Mouse (Mus musculus) intestine, postnatal 0 days (tissue): Measurements from ENCODE around the gene Taf4. TPM values are rescaled to one million over a fixed set of nuclear protein-coding genes. Genes with fewer than 3 reads are reported as not detected.
A peak's percentile ranks its signal among the peaks of the same experiment; 100 is the strongest.

Source experiments
- ATAC-seq: fragments of 200-750 bp; cut with Nextera tagmentation; 2 replicates; pipeline ENCODE4 v1.8.0; 2017; ENCODE audit warnings: mild to moderate bottlenecking, moderate TSS enrichment, moderate library complexity
- H3K27ac ChIP-seq: fragments of 300-500 bp; sonication (generic); 2 replicates; pipeline ENCODE4 v1.5.1; 2014; ENCODE audit warnings: mild to moderate bottlenecking, low read depth, low read length, moderate library complexity
- H3K27me3 ChIP-seq: fragments of 300-500 bp; sonication (generic); replicated peaks from 2 replicates; pipeline ENCODE4 v1.6.1; 2014; ENCODE audit warnings: low read length, mixed read lengths; ENCODE audit not compliant: control insufficient read depth, insufficient read depth
- H3K36me3 ChIP-seq: fragments of 300-500 bp; sonication (generic); 2 replicates; pipeline ENCODE4 v1.6.1; 2014; ENCODE audit warnings: mild to moderate bottlenecking, moderate library complexity; ENCODE audit not compliant: control insufficient read depth, insufficient read depth
- H3K4me1 ChIP-seq: fragments of 300-500 bp; sonication (generic); replicated peaks from 2 replicates; pipeline ENCODE4 v1.6.1; 2014; ENCODE audit warnings: antibody characterized with exemption, low read length, mixed read lengths; ENCODE audit not compliant: control insufficient read depth, insufficient read depth
- H3K4me2 ChIP-seq: fragments of 300-500 bp; sonication (generic); replicated peaks from 2 replicates; pipeline ENCODE4 v1.6.1; 2014; ENCODE audit warnings: low read depth, mild to moderate bottlenecking, moderate library complexity
- H3K4me3 ChIP-seq: fragments of 300-500 bp; sonication (generic); 2 replicates; pipeline ENCODE4 v1.5.1; 2014; ENCODE audit warnings: low read depth, low read length
- H3K9ac ChIP-seq: fragments of 300-500 bp; sonication (generic); 2 replicates; pipeline ENCODE4 v1.6.1; 2014; ENCODE audit warnings: mild to moderate bottlenecking, low read depth, low read length
- H3K9me3 ChIP-seq: fragments of 300-500 bp; sonication (generic); 2 replicates; pipeline ENCODE4 v1.6.1; 2016; ENCODE audit warnings: mixed run types; ENCODE audit not compliant: control insufficient read depth
- CTCF ChIP-seq: sonication (generic); IDR thresholded peaks from 2 replicates; pipeline ENCODE4 v1.5.1; 2016; ENCODE audit warnings: low read depth, mild to moderate bottlenecking, control low read depth, antibody characterized with exemption, moderate library complexity
- WGBS: fragments of 180-500 bp; shearing (Covaris S2); extraction: QIAGEN DNeasy Blood & Tissue Kit; methylation state at CpG from one replicate; pipeline ENCODE4 v1.1.7; 2014; 5-methylcytosine and 5-hydroxymethylcytosine counted together
- polyA plus RNA-seq: library from polyadenylated mRNA; unstranded; fragments of >200 nt; fragmentation: Nextera tagmentation; extraction: Ambion mirVana; gene quantifications from 2 replicates; pipeline ENCODE4 v1.2.1, GENCODE M21; 2015

Taf4 gene
- polyA plus RNA-seq, 1 experiment from 2014 or later, result 2.3 TPM

- TF ChIP-seq CTCF, result no peak
- no peak for ATAC-seq
- 50% methylated on average over 7 of the region's 7 CpGs for WGBS
- Histone ChIP-seq H3K4me2 (peak overlapping the region; percentile 13; the same call in 1 of the 2 replicates), H3K9me3 (no peaks in the 10 kb centered on the region), H3K36me3 (no peaks in the 10 kb centered on the region), H3K4me3 (no peak overlapping the region), H3K4me1 (no peaks in the 10 kb centered on the region), H3K27me3 (peaks cover 20% of the 10 kb centered on the region), H3K27ac (no peak overlapping the region), H3K9ac (no peak overlapping the region)
Measured at GRCm38 (mm10) chr2:180020091-180020661, 43.7 kb upstream of the Taf4 start.

GRCm38 (mm10) chr2:180018573-180018972, 42.1 kb upstream of the Taf4 start:
- H3K27ac ChIP-seq, result no peak overlapping the region
- no peaks in the 10 kb centered on the region for H3K9me3 ChIP-seq
- peaks cover 13% of the 10 kb centered on the region for H3K27me3 ChIP-seq
- no peak overlapping the region for H3K4me3 ChIP-seq
- no peaks in the 10 kb centered on the region for H3K36me3 ChIP-seq
- 45% methylated on average over 9 of the region's 9 CpGs for WGBS
- ATAC-seq, result peak; percentile 73
- H3K9ac ChIP-seq, result no peak overlapping the region
- TF ChIP-seq CTCF, result no peak
- no peaks in the 10 kb centered on the region for H3K4me1 ChIP-seq
- H3K4me2 ChIP-seq, result peak overlapping the region; percentile 30

GRCm38 (mm10) chr2:180017632-180018031, 41.2 kb upstream of the Taf4 start:
- H3K27me3 ChIP-seq, result peaks cover 6% of the 10 kb centered on the region; the same call in 1 of the 2 replicates
- no peak overlapping the region for H3K27ac ChIP-seq
- no peak for ATAC-seq
- TF ChIP-seq CTCF, result no peak
- H3K36me3 ChIP-seq, result no peaks in the 10 kb centered on the region
- no peak overlapping the region for H3K4me3 ChIP-seq
- WGBS, result 49% methylated on average over 4 of the region's 4 CpGs
- H3K9me3 ChIP-seq, result no peaks in the 10 kb centered on the region
- no peak overlapping the region for H3K9ac ChIP-seq
- H3K4me2 ChIP-seq, result no peak overlapping the region
- no peaks in the 10 kb centered on the region for H3K4me1 ChIP-seq

- no peak for TF ChIP-seq CTCF
- H3K4me1 ChIP-seq, result no peaks in the 10 kb centered on the region
- no peaks in the 10 kb centered on the region for H3K27me3 ChIP-seq
- 89% methylated on average over 7 of the region's 7 CpGs for WGBS
- H3K4me3 ChIP-seq, result no peak overlapping the region
- H3K4me2 ChIP-seq, result no peak overlapping the region
- H3K36me3 ChIP-seq, result no peaks in the 10 kb centered on the region
- 0 out of 2 replicates have a peak, but pooled peaks cover under 1% of the 10 kb centered on the region for H3K9me3 ChIP-seq
- no peak overlapping the region for H3K27ac ChIP-seq
- H3K9ac ChIP-seq, result no peak overlapping the region
- no peak for ATAC-seq
Measured at GRCm38 (mm10) chr2:180013686-180014085, 37.2 kb upstream of the Taf4 start.

GRCm38 (mm10) chr2:180011370-180011769, 34.9 kb upstream of the Taf4 start:
- Histone ChIP-seq H3K4me1 (no peaks in the 10 kb centered on the region), H3K27ac (no peak overlapping the region), H3K27me3 (no peaks in the 10 kb centered on the region), H3K4me2 (no peak overlapping the region), H3K9ac (no peak overlapping the region), H3K36me3 (no peaks in the 10 kb centered on the region), H3K9me3 (0 out of 2 replicates have a peak, but pooled peaks cover 3% of the 10 kb centered on the region), H3K4me3 (no peak overlapping the region)
- 86% methylated on average over 6 of the region's 6 CpGs for WGBS
- TF ChIP-seq CTCF, result no peak
- no peak for ATAC-seq

- Histone ChIP-seq H3K27ac (no peak overlapping the region), H3K4me2 (no peak overlapping the region), H3K27me3 (no peaks in the 10 kb centered on the region), H3K4me3 (no peak overlapping the region), H3K4me1 (no peaks in the 10 kb centered on the region), H3K9me3 (0 out of 2 replicates have a peak, but pooled peaks cover 3% of the 10 kb centered on the region), H3K36me3 (no peaks in the 10 kb centered on the region), H3K9ac (no peak overlapping the region)
- ATAC-seq, result no peak
- TF ChIP-seq CTCF, result no peak
- WGBS, result 95% methylated on average over 7 of the region's 7 CpGs
Measured at GRCm38 (mm10) chr2:180010686-180011085, 34.2 kb upstream of the Taf4 start.
